Mouse (Mus musculus): Measurements from ENCODE around the gene Tenm3. TPM values are rescaled to one million over a fixed set of nuclear protein-coding genes. Genes with fewer than 3 reads are reported as not detected.
A peak's percentile ranks its signal among the peaks of the same experiment; 100 is the strongest.

Gene Tenm3
- polyA plus RNA-seq, 1 experiment: 18.2 TPM

GRCm38 (mm10) chr8:48803070-48803469, 40.7 kb downstream of the Tenm3 start:
- no peak overlapping the region for H3ac ChIP-seq (ENCODE audit: control insufficient read depth, insufficient read length, low read depth)
- H3K79me2 ChIP-seq (ENCODE audit: control insufficient read depth, insufficient read depth): no peaks in the 10 kb centered on the region
- no peaks in the 10 kb centered on the region for H3K36me3 ChIP-seq (ENCODE audit: control insufficient read depth, insufficient read depth)
- no peak overlapping the region for H3K4me3 ChIP-seq (ENCODE audit: insufficient read depth, poor library complexity, severe bottlenecking)
- H3K27me3 ChIP-seq (ENCODE audit: control insufficient read depth, insufficient read depth, insufficient read length): no peaks in the 10 kb centered on the region
- H3K79me3 ChIP-seq (ENCODE audit: low read depth): no peaks in the 10 kb centered on the region
- TF ChIP-seq MYOG (IDR thresholded peaks at IDR 0.05; ENCODE audit: control insufficient read depth, extremely low read depth, insufficient read length) (no peak), MAX (IDR thresholded peaks at IDR 0.05) (no peak), CTCF (IDR thresholded peaks at IDR 0.05; ENCODE audit: control insufficient read depth, insufficient read depth, insufficient read length) (no peak), FOSL1 (IDR thresholded peaks at IDR 0.05; ENCODE audit: insufficient read depth, low read length, poor library complexity, severe bottlenecking) (no peak), CEBPB (IDR thresholded peaks at IDR 0.05; ENCODE audit: low read depth) (no peak), MYOD1 (IDR thresholded peaks at IDR 0.05; ENCODE audit: control insufficient read depth, insufficient read length, low read depth) (no peak), USF1 (IDR thresholded peaks at IDR 0.05; ENCODE audit: low read depth) (no peak)

- no peaks in the 10 kb centered on the region for H3K36me3 ChIP-seq (ENCODE audit: control insufficient read depth, insufficient read depth)
- no peak overlapping the region for H3K4me3 ChIP-seq (ENCODE audit: insufficient read depth, poor library complexity, severe bottlenecking)
- no peak overlapping the region for H3ac ChIP-seq (ENCODE audit: control insufficient read depth, insufficient read length, low read depth)
- no peaks in the 10 kb centered on the region for H3K27me3 ChIP-seq (ENCODE audit: control insufficient read depth, insufficient read depth, insufficient read length)
- H3K79me3 ChIP-seq (ENCODE audit: low read depth): peaks cover 1% of the 10 kb centered on the region
- TF ChIP-seq MAX (IDR thresholded peaks at IDR 0.05) (no peak), USF1 (IDR thresholded peaks at IDR 0.05; ENCODE audit: low read depth) (no peak), MYOG (IDR thresholded peaks at IDR 0.05; ENCODE audit: control insufficient read depth, extremely low read depth, insufficient read length) (no peak), FOSL1 (IDR thresholded peaks at IDR 0.05; ENCODE audit: insufficient read depth, low read length, poor library complexity, severe bottlenecking) (no peak), CEBPB (IDR thresholded peaks at IDR 0.05; ENCODE audit: low read depth) (no peak), MYOD1 (IDR thresholded peaks at IDR 0.05; ENCODE audit: control insufficient read depth, insufficient read length, low read depth) (no peak)
- H3K79me2 ChIP-seq (ENCODE audit: control insufficient read depth, insufficient read depth): no peaks in the 10 kb centered on the region
Measured at GRCm38 (mm10) chr8:48802231-48802630, 41.5 kb downstream of the Tenm3 start.

DNA sequence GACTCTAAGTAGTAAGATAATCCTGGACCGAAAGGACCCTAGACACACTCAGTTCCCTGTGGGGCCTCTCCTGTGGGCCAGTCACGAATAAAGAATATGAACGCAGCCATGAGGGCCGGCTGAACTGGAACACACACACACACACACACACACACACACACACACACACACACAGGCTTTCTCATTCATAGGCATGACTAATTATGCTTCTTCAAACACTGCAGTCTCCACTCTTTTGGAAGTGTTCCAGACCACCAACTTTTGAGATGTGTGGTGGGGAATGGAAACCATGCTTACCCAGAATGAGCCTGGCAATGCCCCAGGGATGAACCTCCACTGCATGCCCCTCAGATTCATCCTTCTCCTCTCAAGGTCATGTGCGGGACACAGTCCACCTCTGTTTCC, 45.8 kb downstream of the Tenm3 start:
- Histone ChIP-seq H3K4me3 (ENCODE audit: insufficient read depth, poor library complexity, severe bottlenecking) (no peak overlapping the region), H3K79me2 (ENCODE audit: control insufficient read depth, insufficient read depth) (no peaks in the 10 kb centered on the region), H3ac (ENCODE audit: control insufficient read depth, insufficient read length, low read depth) (no peak overlapping the region), H3K27me3 (ENCODE audit: control insufficient read depth, insufficient read depth, insufficient read length) (no peaks in the 10 kb centered on the region), H3K79me3 (ENCODE audit: low read depth) (peaks cover 1% of the 10 kb centered on the region), H3K36me3 (ENCODE audit: control insufficient read depth, insufficient read depth) (no peaks in the 10 kb centered on the region)
- TF ChIP-seq CTCF (IDR thresholded peaks at IDR 0.05; ENCODE audit: control insufficient read depth, insufficient read depth, insufficient read length) (no peak), CEBPB (IDR thresholded peaks at IDR 0.05; ENCODE audit: low read depth) (no peak), USF1 (IDR thresholded peaks at IDR 0.05; ENCODE audit: low read depth) (peak; percentile 26)

- Histone ChIP-seq H3K27me3 (ENCODE audit: control insufficient read depth, insufficient read depth, insufficient read length) (no peaks in the 10 kb centered on the region), H3K79me2 (ENCODE audit: control insufficient read depth, insufficient read depth) (peaks cover 5% of the 10 kb centered on the region), H3K79me3 (ENCODE audit: low read depth) (peaks cover 1% of the 10 kb centered on the region), H3K4me3 (ENCODE audit: insufficient read depth, poor library complexity, severe bottlenecking) (no peak overlapping the region), H3ac (ENCODE audit: control insufficient read depth, insufficient read length, low read depth) (no peak overlapping the region), H3K36me3 (ENCODE audit: control insufficient read depth, insufficient read depth) (no peaks in the 10 kb centered on the region)
- TF ChIP-seq USF1 (IDR thresholded peaks at IDR 0.05; ENCODE audit: low read depth): no peak
- no peak for TF ChIP-seq CTCF (IDR thresholded peaks at IDR 0.05; ENCODE audit: control insufficient read depth, insufficient read depth, insufficient read length)
- TF ChIP-seq CEBPB (IDR thresholded peaks at IDR 0.05; ENCODE audit: low read depth): no peak
- TF ChIP-seq MYOG (IDR thresholded peaks at IDR 0.05; ENCODE audit: control insufficient read depth, extremely low read depth, insufficient read length): no peak
- no peak for TF ChIP-seq MAX (IDR thresholded peaks at IDR 0.05)
- TF ChIP-seq FOSL1 (IDR thresholded peaks at IDR 0.05; ENCODE audit: insufficient read depth, low read length, poor library complexity, severe bottlenecking): no peak
- no peak for TF ChIP-seq MYOD1 (IDR thresholded peaks at IDR 0.05; ENCODE audit: control insufficient read depth, insufficient read length, low read depth)
Measured at GRCm38 (mm10) chr8:48794285-48794684, 49.5 kb downstream of the Tenm3 start.

GRCm38 (mm10) chr8:48793729-48794128, 50.0 kb downstream of the Tenm3 start:
- H3K79me3 ChIP-seq (ENCODE audit: low read depth): peaks cover 1% of the 10 kb centered on the region
- H3K36me3 ChIP-seq (ENCODE audit: control insufficient read depth, insufficient read depth): no peaks in the 10 kb centered on the region
- H3K4me3 ChIP-seq (ENCODE audit: insufficient read depth, poor library complexity, severe bottlenecking): no peak overlapping the region
- H3K79me2 ChIP-seq (ENCODE audit: control insufficient read depth, insufficient read depth): peaks cover 5% of the 10 kb centered on the region
- no peak for TF ChIP-seq USF1 (IDR thresholded peaks at IDR 0.05; ENCODE audit: low read depth)
- no peak for TF ChIP-seq CTCF (IDR thresholded peaks at IDR 0.05; ENCODE audit: control insufficient read depth, insufficient read depth, insufficient read length)
- no peak for TF ChIP-seq CEBPB (IDR thresholded peaks at IDR 0.05; ENCODE audit: low read depth)
- TF ChIP-seq MYOD1 (IDR thresholded peaks at IDR 0.05; ENCODE audit: control insufficient read depth, insufficient read length, low read depth): no peak
- TF ChIP-seq FOSL1 (IDR thresholded peaks at IDR 0.05; ENCODE audit: insufficient read depth, low read length, poor library complexity, severe bottlenecking): no peak
- TF ChIP-seq MYOG (IDR thresholded peaks at IDR 0.05; ENCODE audit: control insufficient read depth, extremely low read depth, insufficient read length): no peak
- TF ChIP-seq MAX (IDR thresholded peaks at IDR 0.05): no peak
- no peaks in the 10 kb centered on the region for H3K27me3 ChIP-seq (ENCODE audit: control insufficient read depth, insufficient read depth, insufficient read length)
- H3ac ChIP-seq (ENCODE audit: control insufficient read depth, insufficient read length, low read depth): no peak overlapping the region

- Histone ChIP-seq H3K4me3 (ENCODE audit: insufficient read depth, poor library complexity, severe bottlenecking) (no peak overlapping the region), H3K79me3 (ENCODE audit: low read depth) (peaks cover 1% of the 10 kb centered on the region), H3ac (ENCODE audit: control insufficient read depth, insufficient read length, low read depth) (no peak overlapping the region), H3K36me3 (ENCODE audit: control insufficient read depth, insufficient read depth) (no peaks in the 10 kb centered on the region), H3K79me2 (ENCODE audit: control insufficient read depth, insufficient read depth) (peaks cover 5% of the 10 kb centered on the region), H3K27me3 (ENCODE audit: control insufficient read depth, insufficient read depth, insufficient read length) (no peaks in the 10 kb centered on the region)
- TF ChIP-seq CEBPB (IDR thresholded peaks at IDR 0.05; ENCODE audit: low read depth): no peak
- no peak for TF ChIP-seq MYOG (IDR thresholded peaks at IDR 0.05; ENCODE audit: control insufficient read depth, extremely low read depth, insufficient read length)
- TF ChIP-seq MAX (IDR thresholded peaks at IDR 0.05): no peak
- no peak for TF ChIP-seq USF1 (IDR thresholded peaks at IDR 0.05; ENCODE audit: low read depth)
- no peak for TF ChIP-seq CTCF (IDR thresholded peaks at IDR 0.05; ENCODE audit: control insufficient read depth, insufficient read depth, insufficient read length)
- TF ChIP-seq FOSL1 (IDR thresholded peaks at IDR 0.05; ENCODE audit: insufficient read depth, low read length, poor library complexity, severe bottlenecking): no peak
- TF ChIP-seq MYOD1 (IDR thresholded peaks at IDR 0.05; ENCODE audit: control insufficient read depth, insufficient read length, low read depth): no peak
Measured at GRCm38 (mm10) chr8:48792587-48793326, 51.0 kb downstream of the Tenm3 start.
